Mouse (Mus musculus) frontal cortex, adult 2 months (tissue): ENCODE measurements around the gene Gas7. TPM values are rescaled to one million over a fixed set of nuclear protein-coding genes. Genes with fewer than 3 reads are reported as not detected.
A peak's percentile ranks its signal among the peaks of the same experiment; 100 is the strongest.

Experiments used
- DNase-seq, 2 experiments: peaks; one replicate each; pipeline ENCODE4 v3.0.0; 2022; ENCODE audit warnings: low spot score in 1 of 2; ENCODE audit errors: extremely low spot score in 1 of 2
- polyA plus RNA-seq: library from polyadenylated mRNA; depleted of rRNA; stranded (reverse); fragments of >200 nt; gene quantifications from 2 replicates; pipeline ENCODE4 v1.2.3, GENCODE M21; 2012; rRNA removed

Gene Gas7
- polyA plus RNA-seq, 1 experiment: 166 TPM

DNA sequence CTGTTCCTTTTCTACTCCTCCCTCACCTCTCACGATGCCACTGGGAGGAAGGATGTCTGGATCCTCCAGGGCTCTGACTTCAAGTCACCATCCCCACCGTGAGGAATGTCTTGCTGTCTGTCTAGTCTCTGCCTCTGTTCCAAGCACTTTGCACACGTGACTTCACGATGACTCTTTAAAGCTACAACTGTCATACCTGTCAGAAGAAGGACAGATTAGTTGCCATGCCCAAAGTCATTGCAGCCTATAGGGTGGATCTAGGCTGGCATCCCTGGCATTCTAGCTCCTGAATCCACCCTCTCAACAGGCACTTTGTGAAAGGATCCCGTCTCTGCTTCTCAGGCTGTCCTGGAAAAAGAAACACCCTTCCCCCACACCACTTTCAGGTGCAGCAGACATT is 224.1 kb downstream of the Gas7 start:
- no peak for DNase-seq

DNA sequence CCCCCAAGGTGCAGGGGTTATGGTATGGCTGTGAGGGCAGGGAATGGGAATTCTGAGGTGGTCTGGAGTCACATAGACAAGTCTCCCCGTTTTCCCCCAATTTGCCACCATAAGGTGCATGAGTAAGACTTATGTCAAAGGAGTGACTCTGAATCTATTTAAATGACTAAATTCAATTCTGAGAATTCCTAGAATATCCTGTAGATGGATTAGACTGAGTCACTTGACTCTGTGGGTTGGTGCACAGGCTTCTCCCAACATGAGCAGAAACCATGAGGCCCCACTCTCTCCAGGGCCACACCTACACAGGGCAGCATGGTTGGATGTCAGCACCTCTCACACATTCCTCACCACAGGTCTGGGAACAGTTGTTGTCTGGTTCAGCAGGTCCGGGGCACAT is 224.7 kb downstream of the Gas7 start:
- DNase-seq: peak in 1 of 2 experiments; percentile 54

DNA sequence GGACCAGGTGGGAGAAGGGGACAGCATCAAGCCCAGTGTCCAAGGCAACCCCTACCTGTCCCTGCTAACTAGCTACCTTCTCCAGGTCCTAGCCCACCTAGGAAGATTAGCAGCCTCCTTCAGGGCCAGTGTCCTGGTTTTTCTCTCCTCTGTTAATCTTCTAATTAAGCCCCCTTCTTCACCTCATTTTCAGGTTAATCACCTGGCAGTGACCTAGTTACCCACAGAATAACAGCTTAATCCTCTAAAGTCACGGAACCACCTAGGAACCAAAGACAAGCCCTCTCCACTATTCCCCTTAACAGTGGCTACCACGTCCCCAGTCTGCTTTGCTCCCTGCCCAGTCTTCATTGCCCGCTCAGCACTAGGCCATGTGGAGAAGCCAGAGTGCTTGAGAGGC is 226.6 kb downstream of the Gas7 start:
- no peak for DNase-seq

DNA sequence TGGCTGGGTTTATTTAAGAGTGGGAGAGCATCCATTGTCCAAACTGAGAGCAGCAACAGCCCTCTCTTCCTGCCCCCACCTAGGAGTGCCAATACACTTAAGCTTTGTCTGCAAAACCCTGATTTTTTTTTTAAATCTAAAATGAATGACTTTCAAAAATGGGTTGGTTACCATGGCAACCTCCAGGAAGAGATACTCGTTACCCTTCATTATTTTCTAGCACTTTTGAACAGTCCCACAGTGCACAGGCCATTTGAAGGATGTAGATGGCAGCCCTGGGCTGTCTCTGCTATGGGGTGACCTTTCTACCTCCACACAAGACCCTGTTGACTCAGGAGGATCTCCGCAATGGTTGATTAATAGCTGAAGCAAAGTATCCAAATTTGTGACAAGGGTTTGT is 230.9 kb downstream of the Gas7 start:
- peak in 1 of 2 experiments; percentile 58 for DNase-seq

DNA sequence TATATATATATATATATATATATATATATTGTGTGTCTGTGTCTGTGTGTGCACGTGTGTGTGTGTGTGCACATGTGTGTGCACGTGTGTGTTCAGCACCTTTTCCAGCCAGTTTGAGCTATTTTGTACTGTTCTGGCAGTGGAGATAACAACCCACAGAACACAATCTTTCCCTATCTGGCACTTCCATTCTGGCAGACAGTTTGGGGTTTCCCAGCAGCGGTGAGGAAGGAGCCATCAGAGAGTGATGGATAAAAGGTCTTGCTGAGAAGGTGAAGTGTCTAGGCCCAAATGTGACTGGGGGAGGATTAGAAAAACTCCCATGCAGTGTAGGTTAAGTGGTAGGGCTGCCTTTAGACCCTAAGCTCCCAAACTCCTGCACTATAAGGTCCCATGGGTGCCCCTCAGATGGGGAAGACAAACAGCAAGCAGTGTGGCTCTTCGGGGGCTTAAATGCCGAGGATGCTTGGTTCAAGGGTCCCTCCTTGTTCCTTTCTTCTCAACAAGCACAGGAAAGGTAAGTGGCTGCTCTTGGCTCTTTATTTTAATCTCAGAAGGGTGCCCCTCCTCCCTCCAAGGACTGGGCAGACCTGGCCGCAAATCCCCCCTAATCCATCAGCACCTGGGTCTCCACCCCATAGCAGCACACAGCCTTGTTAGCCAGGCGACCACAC is 239.6 kb downstream of the Gas7 start, which contains the start of gene Rcvrn:
Rcvrn (plus strand) TSS at position 624 of the 674 bp plus-strand sequence.
- DNase-seq: no peak

DNA sequence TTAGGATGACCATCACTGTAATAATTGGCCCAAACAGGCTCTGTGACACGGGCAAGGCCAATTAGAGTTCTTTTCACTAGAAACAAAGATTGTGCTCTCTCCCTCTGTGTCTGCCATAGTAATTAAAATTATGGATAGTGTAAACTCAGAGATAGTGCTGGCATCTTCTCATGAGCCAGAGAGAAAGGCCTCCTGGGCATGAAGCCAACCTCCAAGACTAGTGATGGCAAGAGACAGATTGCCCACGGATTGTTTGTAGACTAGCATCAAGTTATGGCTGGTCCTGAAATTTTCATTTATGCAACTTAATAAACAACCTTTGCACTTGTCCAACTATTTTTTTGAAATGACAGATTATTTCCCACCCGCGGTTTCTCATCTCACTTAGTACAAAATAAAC is 257.7 kb downstream of the Gas7 start:
- DNase-seq: peak in 1 of 2 experiments; percentile 65

DNA sequence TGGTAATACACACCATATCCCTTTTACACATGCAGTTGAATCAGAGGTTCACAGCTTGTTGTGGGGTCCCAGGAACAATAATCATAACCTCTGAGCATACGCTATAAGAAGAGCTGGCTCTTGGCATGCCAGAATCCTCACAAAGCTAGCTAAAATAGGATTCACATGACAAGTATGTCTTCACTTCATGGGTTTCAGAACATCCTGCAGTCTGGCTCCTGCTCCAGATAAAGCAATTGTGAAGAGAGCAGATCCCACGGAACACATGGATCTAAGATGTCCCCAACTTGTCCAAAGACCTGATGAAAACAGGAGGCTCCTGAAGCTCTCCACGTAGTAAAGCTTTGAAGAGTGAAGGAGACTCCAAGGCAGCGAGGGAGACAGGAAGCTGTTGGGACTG is 260.1 kb downstream of the Gas7 start:
- DNase-seq: no peak

DNA sequence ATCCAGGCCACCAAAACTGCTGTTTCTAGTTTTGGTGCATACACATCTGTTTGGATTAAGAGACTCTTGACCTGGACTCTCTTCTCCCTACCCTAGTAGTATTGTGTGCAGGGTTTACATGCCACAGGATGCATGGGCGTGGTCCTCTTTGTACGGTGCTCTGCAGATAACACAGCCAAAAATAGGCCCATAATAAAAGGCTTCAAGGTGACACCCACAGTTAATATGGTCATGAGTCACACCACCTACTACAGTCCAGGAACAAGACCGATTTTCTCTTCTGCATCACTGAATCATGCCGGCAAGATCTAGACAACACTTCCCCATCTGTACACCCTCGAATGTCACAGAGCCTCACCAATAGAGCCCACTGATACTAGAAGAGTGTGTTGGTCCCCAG is 266.2 kb downstream of the Gas7 start:
- DNase-seq: no peak

DNA sequence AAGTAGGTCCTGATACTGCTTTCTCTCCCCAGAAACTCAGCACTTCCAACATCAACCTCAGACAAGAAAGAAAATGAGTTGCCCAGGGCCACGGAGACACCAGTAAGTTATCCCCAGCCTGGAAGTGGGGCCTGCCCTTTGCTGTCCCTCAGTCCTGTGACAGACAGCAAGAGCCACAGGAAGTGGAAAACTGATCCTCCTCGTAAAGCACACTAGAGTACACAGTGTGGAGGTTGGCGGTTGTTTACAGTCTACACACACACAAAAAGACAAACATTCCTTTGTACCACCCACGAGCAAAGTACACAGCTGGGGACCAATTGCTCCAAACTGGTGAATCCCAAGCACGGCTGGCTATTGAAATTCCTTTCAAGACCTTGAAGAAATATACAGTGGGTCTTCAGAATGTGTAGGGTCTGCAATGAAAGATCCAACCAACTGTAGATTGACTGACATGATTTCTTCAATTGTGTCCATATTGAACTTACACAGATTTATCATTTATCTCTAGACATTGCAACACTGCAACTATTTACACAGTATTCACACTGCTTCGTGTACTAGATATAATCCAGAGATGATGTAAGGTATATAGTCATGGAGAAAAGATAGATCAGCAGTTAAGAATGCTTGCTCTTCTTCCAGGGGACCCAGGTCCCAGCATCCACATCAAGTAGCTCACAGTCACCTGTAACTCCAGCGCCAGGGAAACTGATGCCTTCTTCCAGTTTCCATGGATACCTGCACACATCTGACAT is 267.3 kb downstream of the Gas7 start:
- no peak for DNase-seq

DNA sequence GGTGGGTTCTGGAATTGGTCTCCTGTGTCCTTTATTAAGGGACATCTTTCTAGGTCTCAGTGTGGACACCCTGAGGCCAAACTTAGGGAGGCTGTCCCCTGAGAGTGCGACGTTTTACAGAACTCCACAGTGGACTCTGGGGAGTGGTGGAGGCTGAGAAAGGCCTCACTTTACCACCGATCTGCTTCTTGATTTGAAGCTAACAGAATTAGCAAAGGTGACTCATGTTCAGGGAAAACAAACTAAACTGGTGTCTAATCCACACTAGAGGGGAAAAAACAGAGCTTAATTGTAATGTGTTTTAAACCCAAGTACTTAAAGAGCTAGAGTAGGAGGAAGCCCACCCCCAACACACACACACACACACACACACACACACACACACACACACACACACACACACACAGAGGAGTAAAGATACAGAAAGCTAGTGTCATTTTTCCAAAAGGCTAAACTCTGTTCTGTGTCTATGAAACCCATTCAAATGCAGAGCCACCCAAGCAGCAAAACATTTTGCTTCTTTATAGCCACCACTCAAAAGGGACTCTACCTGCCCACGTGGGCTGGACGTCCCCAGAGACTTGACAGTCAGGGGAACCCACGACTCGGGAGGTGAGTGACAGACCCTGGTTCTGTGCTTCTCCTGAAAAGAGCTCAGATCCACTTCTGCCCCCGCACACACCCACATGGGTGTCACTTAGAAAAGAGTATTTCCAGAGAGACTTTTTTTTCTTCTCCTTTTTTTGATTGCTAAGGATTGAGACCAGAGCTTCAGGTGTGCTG is 268.2 kb downstream of the Gas7 start:
- peak; percentile 67 to 71 for DNase-seq

DNA sequence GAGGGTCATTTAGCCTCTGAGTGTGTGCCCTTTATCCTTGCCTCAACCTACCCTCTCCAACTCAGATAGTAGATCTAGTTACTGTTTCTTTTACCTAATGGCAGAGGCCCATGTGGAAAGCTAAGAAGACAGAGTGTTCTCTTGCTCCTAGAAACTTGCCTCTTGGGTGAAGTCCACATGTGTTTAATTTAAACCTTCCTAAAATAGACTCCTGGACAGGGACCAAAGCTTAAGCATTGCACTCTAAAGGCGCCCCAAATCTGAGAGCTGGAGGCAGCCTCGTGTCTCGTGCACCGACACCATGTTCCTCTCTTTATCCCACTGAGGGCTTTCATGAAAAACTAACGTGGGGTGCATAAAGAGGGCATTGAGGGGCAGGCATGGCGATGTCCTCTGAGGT is 271.9 kb downstream of the Gas7 start:
- DNase-seq: peak; percentile 41 to 57

DNA sequence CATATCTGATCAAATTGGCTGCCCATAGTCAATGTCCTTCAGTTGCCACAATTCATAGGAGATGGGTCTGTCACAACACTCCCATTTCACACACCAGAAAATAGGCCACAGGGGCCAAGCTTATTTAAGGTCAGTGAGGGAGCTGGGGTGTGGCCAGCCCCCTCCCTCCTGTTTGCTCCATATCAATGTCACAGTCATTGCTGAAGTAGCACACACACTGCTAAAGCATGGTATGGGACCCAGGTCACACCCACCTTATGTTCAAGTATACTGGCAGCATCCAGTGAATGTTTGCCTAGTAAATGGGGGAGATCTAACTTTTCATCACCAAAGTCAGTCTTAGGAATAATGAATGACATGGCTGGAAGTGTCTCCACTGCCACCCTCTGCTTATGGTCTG is 273.5 kb downstream of the Gas7 start:
- no peak for DNase-seq

DNA sequence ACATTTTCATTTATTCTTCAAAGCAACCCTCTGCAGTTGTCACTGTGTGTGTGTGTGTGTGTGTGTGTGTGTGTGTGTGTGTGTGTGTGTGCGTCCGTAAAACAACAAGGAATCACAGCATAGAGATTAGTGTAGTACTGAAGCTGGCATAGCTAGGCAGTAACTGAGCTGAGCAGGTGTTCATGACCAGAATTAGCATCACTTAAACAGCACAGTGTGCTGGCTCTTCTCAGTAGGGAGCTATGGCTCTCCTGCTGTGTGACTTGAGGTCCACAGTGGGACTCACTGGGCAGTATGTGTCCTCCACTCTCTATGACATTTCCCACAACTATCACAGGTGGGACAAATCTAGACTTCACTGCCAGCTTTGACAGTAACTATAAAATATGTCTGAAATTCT is 275.8 kb downstream of the Gas7 start:
- DNase-seq: no peak

DNA sequence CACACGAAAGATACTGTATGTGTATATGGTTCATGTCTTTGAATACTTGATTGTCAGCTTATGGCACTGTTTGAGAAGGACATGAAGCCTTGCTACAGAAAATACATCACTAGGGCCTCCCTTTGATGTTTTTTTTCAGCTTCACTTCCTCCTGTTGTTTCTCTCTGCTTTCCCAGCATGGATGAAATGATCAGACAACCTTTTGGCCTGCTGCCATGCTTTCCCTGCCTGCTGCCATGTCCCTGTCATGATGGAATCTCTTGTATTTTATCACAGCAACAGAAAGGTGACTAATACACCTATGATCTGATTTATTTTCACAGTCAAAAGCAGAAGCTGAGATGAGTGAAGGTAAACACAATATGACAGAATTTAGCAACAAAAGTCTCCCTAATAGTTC is 278.5 kb downstream of the Gas7 start:
- DNase-seq: no peak

DNA sequence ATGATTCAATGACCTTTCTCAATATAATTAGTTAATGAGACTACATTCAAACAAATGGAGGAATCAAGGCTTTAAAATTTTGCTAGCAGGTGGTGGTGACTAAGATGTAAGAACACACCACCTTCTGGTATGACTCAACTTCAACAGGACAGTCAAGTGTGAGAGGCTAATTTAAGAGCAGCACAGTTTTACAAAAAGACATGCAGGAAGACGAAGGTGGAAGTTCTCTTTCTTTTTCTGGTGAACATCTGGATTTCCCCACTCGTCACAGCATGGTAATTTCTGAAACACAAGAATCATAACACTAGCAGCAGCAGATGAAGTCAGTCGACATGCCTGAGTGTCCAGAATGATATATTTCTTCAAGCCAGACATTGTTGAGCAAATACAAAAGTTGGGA is 279.4 kb downstream of the Gas7 start:
- DNase-seq: peak; percentile 28 to 64

DNA sequence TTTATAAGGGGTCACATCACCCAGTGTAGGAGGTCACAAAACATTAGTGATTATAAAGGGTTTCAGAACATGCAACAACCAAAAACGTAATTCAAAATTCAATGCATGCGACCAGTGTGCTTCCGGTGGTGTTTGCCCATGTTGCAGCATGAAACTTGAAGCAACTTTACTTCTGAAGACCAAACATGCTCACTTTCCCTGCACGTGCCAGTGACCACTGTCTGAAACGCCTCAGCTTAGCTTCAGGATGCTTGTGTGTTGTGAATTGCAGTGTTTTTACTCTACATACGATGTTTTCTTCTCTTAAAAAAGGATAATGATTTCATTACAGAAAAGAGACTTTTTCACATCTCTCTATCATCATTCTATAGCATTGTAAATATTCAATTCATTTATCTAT is 283.1 kb downstream of the Gas7 start:
- no peak for DNase-seq

Other genes starting within 250 kb of the Gas7 start
- gene Myh4, start 217.4 kb upstream of the Gas7 start, polyA plus RNA-seq: 0.14 and 0.53 TPM in 2 replicates
- gene Myh8, start 178.3 kb upstream of the Gas7 start, polyA plus RNA-seq: 0.40 and 0.60 TPM in 2 replicates
- 0.28 and 0.53 TPM in 2 replicates for gene Myh13, start 133.8 kb upstream of the Gas7 start, polyA plus RNA-seq
- gene Rcvrn, start 239.9 kb downstream of the Gas7 start, polyA plus RNA-seq: 1.5 and 1.9 TPM in 2 replicates